Mouse (Mus musculus): Measurements from ENCODE around the gene Sp1. TPM values are rescaled to one million over a fixed set of nuclear protein-coding genes. Genes with fewer than 3 reads are reported as not detected.
A peak's percentile ranks its signal among the peaks of the same experiment; 100 is the strongest.

Gene Sp1
- polyA plus RNA-seq, 1 experiment, result 13.8 TPM

DNA sequence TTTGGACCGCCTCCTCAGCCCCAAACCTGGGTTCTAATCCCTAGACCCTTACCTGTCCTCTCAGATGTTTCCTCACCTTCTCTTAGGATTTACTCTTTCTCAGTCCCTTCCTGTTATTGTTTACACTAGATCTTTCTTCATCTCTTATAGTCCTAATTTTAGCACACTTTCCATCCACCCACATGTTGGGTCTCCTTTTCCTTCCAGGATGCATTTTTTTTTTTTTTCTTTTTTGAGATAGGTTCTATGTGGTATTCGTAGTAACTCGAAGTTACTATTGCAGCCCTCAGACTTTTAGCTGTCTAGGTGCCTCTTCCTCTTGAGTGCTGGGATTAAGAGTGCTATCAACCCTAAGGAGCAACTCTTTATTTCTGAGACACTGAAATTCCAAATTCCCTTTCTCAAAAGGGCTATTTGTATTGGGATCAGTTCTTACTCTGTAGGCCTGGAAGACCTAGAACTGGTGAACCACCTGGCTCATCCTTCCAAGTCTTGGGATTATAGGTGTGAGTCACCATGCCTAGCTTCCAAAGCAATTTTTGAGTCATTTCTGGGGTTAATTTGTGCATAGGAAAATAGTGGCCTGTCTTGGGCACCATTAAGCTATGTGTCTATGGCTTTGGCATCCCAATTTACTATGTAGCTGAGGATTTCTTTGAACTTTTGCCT is 1.1 kb downstream of the Sp1 start:
- H3K27ac ChIP-seq (ENCODE audit: insufficient read depth, low read depth, low read length), result peak overlapping the region; percentile 20; the same call in 1 of the 2 replicates
- 8% methylated on average over 3 of the region's 3 CpGs for WGBS
- H3K4me1 ChIP-seq (ENCODE audit: control insufficient read depth, insufficient read depth, insufficient read length, low read length), result peaks cover 20% of the 10 kb centered on the region
- TF ChIP-seq CTCF (IDR thresholded peaks at IDR 0.05; ENCODE audit: extremely low read depth, insufficient read length, insufficient replicate concordance, low read depth, low read length) (no peak), POLR2A (IDR thresholded peaks at IDR 0.05; ENCODE audit: low read depth, low read length) (no peak)
- H3K36me3 ChIP-seq (ENCODE audit: control insufficient read depth, insufficient read depth, low read length), result peaks cover 26% of the 10 kb centered on the region
- H3K4me3 ChIP-seq (ENCODE audit: low read depth, low read length), result peak overlapping the region; percentile 62
- H3K27me3 ChIP-seq (ENCODE audit: control insufficient read depth, insufficient read depth, low read length), result no peaks in the 10 kb centered on the region

DNA sequence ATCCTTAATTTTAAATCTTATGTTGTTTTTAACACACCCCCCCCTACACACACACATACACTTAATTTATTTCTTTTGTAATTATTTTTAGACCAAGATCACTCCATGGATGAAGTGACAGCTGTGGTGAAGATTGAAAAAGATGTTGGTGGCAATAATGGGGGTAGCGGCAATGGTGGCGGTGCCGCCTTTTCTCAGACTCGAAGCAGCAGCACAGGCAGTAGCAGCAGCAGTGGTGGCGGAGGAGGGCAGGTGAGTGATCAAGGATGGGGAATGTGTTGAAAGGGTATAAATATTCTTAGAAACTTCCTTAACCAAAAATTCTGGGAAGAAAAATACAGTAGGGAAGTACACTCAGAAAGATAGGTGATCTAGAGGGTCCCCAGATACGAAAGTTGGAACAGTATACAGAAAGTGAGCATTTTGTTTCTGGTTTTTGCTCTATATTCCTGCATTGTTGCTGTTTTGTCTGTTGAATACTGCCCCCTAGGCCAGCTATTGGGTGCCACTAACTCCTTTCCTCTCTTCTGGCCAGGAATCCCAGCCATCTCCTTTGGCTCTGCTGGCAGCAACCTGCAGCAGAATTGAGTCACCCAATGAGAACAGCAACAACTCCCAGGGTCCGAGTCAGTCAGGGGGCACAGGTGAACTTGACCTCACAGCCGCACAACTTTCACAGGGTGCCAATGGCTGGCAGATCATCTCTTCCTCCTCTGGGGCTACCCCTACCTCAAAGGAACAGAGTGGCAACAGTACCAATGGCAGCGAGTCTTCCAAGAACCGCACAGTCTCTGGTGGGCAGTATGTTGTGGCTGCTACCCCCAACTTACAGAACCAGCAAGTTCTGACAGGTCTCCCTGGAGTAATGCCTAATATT is 2.0 kb downstream of the Sp1 start:
- no peak for TF ChIP-seq CTCF (IDR thresholded peaks at IDR 0.05; ENCODE audit: extremely low read depth, insufficient read length, insufficient replicate concordance, low read depth, low read length)
- TF ChIP-seq POLR2A (IDR thresholded peaks at IDR 0.05; ENCODE audit: low read depth, low read length), result no peak
- Histone ChIP-seq H3K27ac (ENCODE audit: insufficient read depth, low read depth, low read length) (no peak overlapping the region), H3K4me1 (ENCODE audit: control insufficient read depth, insufficient read depth, insufficient read length, low read length) (peaks cover 20% of the 10 kb centered on the region), H3K4me3 (ENCODE audit: low read depth, low read length) (no peak overlapping the region), H3K36me3 (ENCODE audit: control insufficient read depth, insufficient read depth, low read length) (peaks cover 26% of the 10 kb centered on the region), H3K27me3 (ENCODE audit: control insufficient read depth, insufficient read depth, low read length) (no peaks in the 10 kb centered on the region)
- WGBS, result 91% methylated on average over 10 of the region's 10 CpGs

DNA sequence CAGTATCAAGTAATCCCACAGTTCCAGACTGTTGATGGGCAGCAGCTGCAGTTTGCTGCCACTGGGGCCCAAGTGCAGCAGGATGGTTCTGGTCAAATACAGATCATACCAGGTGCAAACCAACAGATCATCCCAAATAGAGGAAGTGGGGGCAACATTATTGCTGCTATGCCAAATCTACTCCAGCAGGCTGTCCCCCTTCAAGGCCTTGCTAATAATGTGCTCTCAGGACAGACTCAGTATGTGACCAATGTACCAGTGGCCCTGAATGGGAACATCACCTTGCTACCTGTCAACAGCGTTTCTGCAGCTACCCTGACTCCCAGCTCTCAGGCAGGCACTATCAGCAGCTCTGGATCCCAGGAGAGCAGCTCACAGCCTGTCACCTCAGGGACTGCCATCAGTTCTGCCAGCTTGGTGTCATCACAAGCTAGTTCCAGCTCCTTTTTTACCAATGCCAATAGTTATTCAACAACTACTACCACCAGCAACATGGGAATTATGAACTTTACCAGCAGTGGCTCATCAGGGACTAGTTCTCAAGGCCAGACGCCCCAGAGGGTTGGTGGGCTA is 2.7 kb downstream of the Sp1 start:
- whole genome bisulfite sequencing, result 53% methylated on average over 2 of the region's 2 CpGs
- Histone ChIP-seq H3K4me3 (ENCODE audit: low read depth, low read length) (no peak overlapping the region), H3K27ac (ENCODE audit: insufficient read depth, low read depth, low read length) (no peak overlapping the region), H3K4me1 (ENCODE audit: control insufficient read depth, insufficient read depth, insufficient read length, low read length) (peaks cover 20% of the 10 kb centered on the region), H3K36me3 (ENCODE audit: control insufficient read depth, insufficient read depth, low read length) (peaks cover 30% of the 10 kb centered on the region), H3K27me3 (ENCODE audit: control insufficient read depth, insufficient read depth, low read length) (no peaks in the 10 kb centered on the region)
- no peak for TF ChIP-seq POLR2A (IDR thresholded peaks at IDR 0.05; ENCODE audit: low read depth, low read length)
- TF ChIP-seq CTCF (IDR thresholded peaks at IDR 0.05; ENCODE audit: extremely low read depth, insufficient read length, insufficient replicate concordance, low read depth, low read length), result no peak

DNA sequence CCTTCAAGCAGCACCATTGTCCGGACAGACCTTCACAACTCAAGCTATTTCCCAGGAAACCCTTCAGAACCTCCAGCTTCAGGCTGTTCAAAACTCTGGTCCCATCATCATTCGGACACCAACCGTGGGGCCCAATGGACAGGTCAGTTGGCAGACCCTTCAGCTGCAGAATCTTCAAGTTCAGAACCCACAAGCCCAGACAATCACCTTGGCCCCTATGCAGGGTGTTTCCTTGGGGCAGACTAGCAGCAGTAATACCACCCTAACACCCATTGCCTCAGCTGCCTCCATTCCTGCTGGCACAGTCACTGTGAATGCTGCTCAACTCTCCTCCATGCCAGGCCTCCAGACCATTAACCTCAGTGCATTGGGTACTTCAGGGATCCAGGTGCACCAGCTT is 3.3 kb downstream of the Sp1 start:
- peaks cover 30% of the 10 kb centered on the region for H3K36me3 ChIP-seq (ENCODE audit: control insufficient read depth, insufficient read depth, low read length)
- H3K27ac ChIP-seq (ENCODE audit: insufficient read depth, low read depth, low read length), result no peak overlapping the region
- H3K4me3 ChIP-seq (ENCODE audit: low read depth, low read length), result no peak overlapping the region

DNA sequence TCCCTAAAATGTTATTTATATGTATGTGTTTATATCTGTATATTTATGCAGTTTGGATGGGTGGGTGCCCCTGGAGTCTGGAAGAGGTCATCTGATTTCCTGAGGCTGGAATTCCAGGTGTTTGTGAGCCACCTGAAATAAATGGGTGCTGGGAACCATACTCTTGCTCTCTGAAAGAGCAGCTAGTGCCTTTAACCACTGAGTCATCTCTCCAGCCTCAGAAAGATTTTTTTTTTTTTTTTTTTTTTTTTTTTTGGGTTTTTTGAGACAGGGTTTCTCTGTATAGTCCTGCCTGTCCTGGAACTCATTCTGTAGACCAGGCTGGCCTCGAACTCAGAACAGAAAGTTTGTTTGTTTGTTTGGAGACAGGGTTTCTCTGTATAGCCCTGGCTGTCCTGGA is 5.1 kb downstream of the Sp1 start:
- peaks cover 17% of the 10 kb centered on the region for H3K4me1 ChIP-seq (ENCODE audit: control insufficient read depth, insufficient read depth, insufficient read length, low read length)
- no peaks in the 10 kb centered on the region for H3K27me3 ChIP-seq (ENCODE audit: control insufficient read depth, insufficient read depth, low read length)
- 62% methylated on average over 1 of the region's 1 CpGs for WGBS
- H3K4me3 ChIP-seq (ENCODE audit: low read depth, low read length), result no peak overlapping the region
- TF ChIP-seq CTCF (IDR thresholded peaks at IDR 0.05; ENCODE audit: extremely low read depth, insufficient read length, insufficient replicate concordance, low read depth, low read length) (no peak), POLR2A (IDR thresholded peaks at IDR 0.05; ENCODE audit: low read depth, low read length) (no peak)
- peaks cover 31% of the 10 kb centered on the region for H3K36me3 ChIP-seq (ENCODE audit: control insufficient read depth, insufficient read depth, low read length)
- no peak overlapping the region for H3K27ac ChIP-seq (ENCODE audit: insufficient read depth, low read depth, low read length)

More for the DNA sequence above, 3.3 kb downstream of the Sp1 start:
- no peak for TF ChIP-seq POLR2A (IDR thresholded peaks at IDR 0.05; ENCODE audit: low read depth, low read length)
- TF ChIP-seq CTCF (IDR thresholded peaks at IDR 0.05; ENCODE audit: extremely low read depth, insufficient read length, insufficient replicate concordance, low read depth, low read length), result no peak
- 89% methylated on average over 3 of the region's 3 CpGs for WGBS
- Histone ChIP-seq H3K27me3 (ENCODE audit: control insufficient read depth, insufficient read depth, low read length) (no peaks in the 10 kb centered on the region), H3K4me1 (ENCODE audit: control insufficient read depth, insufficient read depth, insufficient read length, low read length) (peaks cover 20% of the 10 kb centered on the region)

DNA sequence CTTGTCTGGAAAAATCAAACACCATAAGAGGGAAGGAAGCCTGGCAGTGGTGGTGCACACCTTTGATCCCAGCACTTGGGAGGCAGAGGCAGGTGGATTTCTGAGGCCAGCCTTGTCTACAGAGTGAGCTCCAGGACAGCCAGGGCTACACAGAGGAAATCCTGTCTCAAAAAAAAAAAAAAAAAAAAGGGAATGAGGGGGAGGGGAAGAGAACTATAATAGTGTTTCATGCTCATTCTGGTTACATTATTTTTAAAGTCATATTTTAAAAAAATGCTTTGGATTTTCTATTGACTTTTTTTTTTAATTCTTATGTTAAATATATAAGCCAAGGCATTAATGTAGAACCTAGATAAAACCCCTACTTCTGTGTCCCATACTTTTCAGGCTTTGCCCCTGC is 7.7 kb downstream of the Sp1 start:
- H3K27ac ChIP-seq (ENCODE audit: insufficient read depth, low read depth, low read length), result no peak overlapping the region
- H3K27me3 ChIP-seq (ENCODE audit: control insufficient read depth, insufficient read depth, low read length), result no peaks in the 10 kb centered on the region
- no peak overlapping the region for H3K4me3 ChIP-seq (ENCODE audit: low read depth, low read length)
- no peak for TF ChIP-seq CTCF (IDR thresholded peaks at IDR 0.05; ENCODE audit: extremely low read depth, insufficient read length, insufficient replicate concordance, low read depth, low read length)
- TF ChIP-seq POLR2A (IDR thresholded peaks at IDR 0.05; ENCODE audit: low read depth, low read length), result no peak
- peaks cover 23% of the 10 kb centered on the region for H3K36me3 ChIP-seq (ENCODE audit: control insufficient read depth, insufficient read depth, low read length)
- peaks cover 11% of the 10 kb centered on the region for H3K4me1 ChIP-seq (ENCODE audit: control insufficient read depth, insufficient read depth, insufficient read length, low read length)

DNA sequence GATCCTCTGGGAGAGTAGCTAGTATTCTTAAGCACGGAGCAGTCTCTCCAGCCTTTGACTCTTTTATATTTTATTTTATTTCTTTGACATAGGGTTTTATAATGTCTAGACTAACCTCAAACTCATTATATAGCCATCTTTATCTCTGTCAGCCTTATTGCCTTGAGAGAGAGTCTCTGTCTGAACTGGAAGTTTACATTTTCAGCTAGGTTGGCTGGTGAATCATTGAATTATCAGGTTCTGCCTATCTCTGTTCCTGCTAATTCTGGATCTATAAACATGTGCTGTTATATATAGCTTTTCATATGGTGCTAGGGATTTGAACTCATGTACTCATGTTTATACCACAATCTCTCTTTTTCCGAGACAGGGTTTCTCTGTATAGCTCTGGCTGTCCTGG is 11.6 kb downstream of the Sp1 start:
- WGBS, result 70% methylated on average over 2 of the region's 2 CpGs
- H3K27ac ChIP-seq (ENCODE audit: insufficient read depth, low read depth, low read length), result no peak overlapping the region
- TF ChIP-seq CTCF (IDR thresholded peaks at IDR 0.05; ENCODE audit: extremely low read depth, insufficient read length, insufficient replicate concordance, low read depth, low read length), result no peak
- TF ChIP-seq POLR2A (IDR thresholded peaks at IDR 0.05; ENCODE audit: low read depth, low read length), result no peak
- H3K36me3 ChIP-seq (ENCODE audit: control insufficient read depth, insufficient read depth, low read length), result peaks cover 15% of the 10 kb centered on the region
- no peaks in the 10 kb centered on the region for H3K27me3 ChIP-seq (ENCODE audit: control insufficient read depth, insufficient read depth, low read length)
- H3K4me1 ChIP-seq (ENCODE audit: control insufficient read depth, insufficient read depth, insufficient read length, low read length), result no peaks in the 10 kb centered on the region
- no peak overlapping the region for H3K4me3 ChIP-seq (ENCODE audit: low read depth, low read length)
